Comparison of ENCODE assay signal across 11 mouse cellular contexts in the genomic region with DNA sequence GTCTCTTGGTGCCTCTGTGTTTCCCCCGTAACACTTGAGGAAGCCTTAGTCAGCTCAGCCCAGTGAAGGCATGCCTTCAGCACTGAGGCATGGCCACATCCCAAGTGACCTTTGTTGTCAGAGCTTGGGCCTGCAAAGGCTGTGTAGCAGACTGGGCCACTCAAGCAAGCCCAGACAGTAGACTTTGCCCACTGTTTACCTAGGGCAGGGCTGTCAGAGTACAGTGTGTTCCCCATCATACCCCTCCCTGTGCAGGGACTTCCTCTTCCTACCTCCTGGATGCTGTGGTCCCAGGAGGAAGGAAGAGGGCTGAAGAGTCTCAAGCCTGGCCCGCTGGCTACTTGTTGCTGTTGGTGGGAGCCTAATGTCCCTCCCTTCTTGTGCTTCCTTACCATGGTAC. TPM values are rescaled to one million over a fixed set of nuclear protein-coding genes. Genes with fewer than 3 reads are reported as not detected.
A peak's percentile ranks its signal among the peaks of the same experiment; 100 is the strongest.
DNase-seq lines count a peak whose midpoint lies in the region; ATAC-seq and TF ChIP-seq lines count a peak whose summit lies in the region.
"Had no signal": no experiment of that assay in that cellular context is flagged by ENCODE, and none has a peak within 500 bp of the region (broad histone marks: within the 10 kb centered on the region; RNA-seq: fewer than 3 reads in every experiment).

No protein-coding gene starts in this region.

- no peak for TF ChIP-seq CTCF in intestine, postnatal 0 days (IDR thresholded peaks at IDR 0.05; ENCODE audit: low read depth)

- H3K9me3 ChIP-seq in intestine, postnatal 0 days (ENCODE audit: control insufficient read depth) = no peaks in the 10 kb centered on the region
- H3K9me3 ChIP-seq in liver, embryonic 13.5 days (replicated peaks) = no peaks in the 10 kb centered on the region
- no peaks in the 10 kb centered on the region for H3K9me3 ChIP-seq in forebrain, embryonic 10.5 days
- H3K9me3 ChIP-seq: limb, embryonic 13.5 days had no signal

- peak; percentile 99 for ATAC-seq in intestine, postnatal 0 days
- ATAC-seq in liver, embryonic 13.5 days (ENCODE audit: low read depth) = peak; percentile 68
- peak; percentile 74 for ATAC-seq in monocyte, adult 5-6 weeks (replicated peaks; ENCODE audit: insufficient number of reproducible peaks, low FRiP score, low TSS enrichment, poor library complexity, severe bottlenecking)
- no peak for ATAC-seq in erythroid progenitor cell, adult 5-6 weeks (replicated peaks; ENCODE audit: low FRiP score, poor library complexity, severe bottlenecking)
- ATAC-seq: Patski had no signal

- WGBS in intestine, postnatal 0 days = 42% methylated on average over 2 of the region's 2 CpGs
- WGBS in liver, embryonic 13.5 days (ENCODE audit: insufficient replicate concordance) = 63% methylated on average over 2 of the region's 2 CpGs
- WGBS in forebrain, embryonic 10.5 days = 95% methylated on average over 2 of the region's 2 CpGs

- DNase-seq in gastrocnemius, postnatal 25 days = peak; percentile 43
- DNase-seq in gastrocnemius, adult 18-20 months (ENCODE audit: low spot score) = no peak
- DNase-seq in liver, embryonic 13.5 days = no peak
- no peak for DNase-seq in forebrain, embryonic 10.5 days (ENCODE audit: extremely low spot score, low spot score)
- DNase-seq in left cerebral cortex, postnatal 4 days = no peak

- peak overlapping the region; percentile 82 for H3K27ac ChIP-seq in intestine, postnatal 0 days (ENCODE audit: low read depth, low read length)
- H3K27ac ChIP-seq in liver, embryonic 13.5 days = 0 out of 2 replicates have a peak overlapping the region, but pooled peaks have one; percentile 3
- H3K27ac ChIP-seq in forebrain, embryonic 10.5 days = no peak overlapping the region
- H3K27ac ChIP-seq: limb, embryonic 13.5 days had no signal

- H3K27me3 ChIP-seq in intestine, postnatal 0 days (replicated peaks; ENCODE audit: control insufficient read depth, insufficient read depth, low read length) = no peaks in the 10 kb centered on the region
- H3K27me3 ChIP-seq in liver, embryonic 13.5 days = no peaks in the 10 kb centered on the region
- no peaks in the 10 kb centered on the region for H3K27me3 ChIP-seq in forebrain, embryonic 10.5 days (ENCODE audit: poor library complexity, severe bottlenecking)
- H3K27me3 ChIP-seq: limb, embryonic 13.5 days; Patski had no signal

- peaks cover 7% of the 10 kb centered on the region; the same call in 1 of the 2 replicates for H3K36me3 ChIP-seq in intestine, postnatal 0 days (ENCODE audit: control insufficient read depth, insufficient read depth)
- H3K36me3 ChIP-seq in liver, embryonic 13.5 days = peaks cover 29% of the 10 kb centered on the region
- H3K36me3 ChIP-seq in forebrain, embryonic 10.5 days (replicated peaks) = peaks cover 93% of the 10 kb centered on the region

- intact Hi-C loops in left cerebral cortex, postnatal 4 days (cut with DNase I) = no loop called here

- H3K4me3 ChIP-seq in intestine, postnatal 0 days (ENCODE audit: low read depth, low read length) = no peak overlapping the region
- H3K4me3 ChIP-seq in liver, embryonic 13.5 days (replicated peaks) = no peak overlapping the region
- no peak overlapping the region for H3K4me3 ChIP-seq in forebrain, embryonic 10.5 days
- H3K4me3 ChIP-seq: erythroblast, embryonic 14.5 days; limb, embryonic 13.5 days had no signal

- peaks cover 7% of the 10 kb centered on the region; the same call in 1 of the 2 replicates for H3K4me1 ChIP-seq in intestine, postnatal 0 days (replicated peaks; ENCODE audit: control insufficient read depth, insufficient read depth, low read length)
- peaks cover 10% of the 10 kb centered on the region for H3K4me1 ChIP-seq in liver, embryonic 13.5 days (replicated peaks)
- no peaks in the 10 kb centered on the region for H3K4me1 ChIP-seq in forebrain, embryonic 10.5 days

- no peak overlapping the region for H3K4me2 ChIP-seq in intestine, postnatal 0 days (replicated peaks; ENCODE audit: low read depth)
- no peak overlapping the region for H3K4me2 ChIP-seq in liver, embryonic 13.5 days
- H3K4me2 ChIP-seq: limb, embryonic 13.5 days had no signal

- no peak overlapping the region for H3K9ac ChIP-seq in intestine, postnatal 0 days (ENCODE audit: low read depth, low read length)
- H3K9ac ChIP-seq in liver, embryonic 13.5 days = no peak overlapping the region
- H3K9ac ChIP-seq: limb, embryonic 13.5 days had no signal

RNA-seq across cellular contexts. Expression of a gene that starts 46.3 kb away (rescaled TPM):
- total RNA-seq in gastrocnemius, postnatal 25 days (2021) = 10 to 100 TPM; 29.7 to 43.1 TPM
- 10 to 100 TPM; 41.1 to 44.0 TPM for total RNA-seq in gastrocnemius, adult 18-20 months (2021)
- polyA plus RNA-seq in intestine, postnatal 0 days (2015; fragmentation: Nextera tagmentation; extraction: Ambion mirVana) = 523 and 571 TPM in 2 replicates
- polyA plus RNA-seq in liver, embryonic 13.5 days (2015; fragmentation: Nextera tagmentation; extraction: Ambion mirVana) = 192 and 194 TPM in 2 replicates
- total RNA-seq in monocyte, adult 5-6 weeks (2017) = 314 to 369 TPM (median 315 TPM) in 3 replicates
- 104 and 109 TPM in 2 replicates for polyA plus RNA-seq in forebrain, embryonic 10.5 days (2016; fragmentation: Nextera tagmentation; extraction: Ambion mirVana)
- total RNA-seq in erythroid progenitor cell, adult 5-6 weeks (2015; ENCODE audit: low replicate concordance) = 77.1 and 104 TPM in 2 replicates
- total RNA-seq in erythroid progenitor cell, adult 5-6 weeks (2017; ENCODE audit: low replicate concordance) = 81.9 and 122 TPM in 2 replicates
- total RNA-seq in left cerebral cortex, postnatal 4 days (2021) = 10 to 100 TPM; 29.4 to 31.3 TPM

RNA-seq across cellular contexts. Expression of a gene that starts 54.8 kb away (rescaled TPM):
- 10 to 100 TPM; 49.2 to 82.2 TPM for total RNA-seq in gastrocnemius, postnatal 25 days (2021)
- 100 to 1,000 TPM in 1 of 2 experiments, 10 to 100 TPM in 1; 66.1 to 117 TPM for total RNA-seq in gastrocnemius, adult 18-20 months (2021)
- 18.9 and 19.4 TPM in 2 replicates for polyA plus RNA-seq in intestine, postnatal 0 days (2015; fragmentation: Nextera tagmentation; extraction: Ambion mirVana)
- 22.2 and 27.8 TPM in 2 replicates for polyA plus RNA-seq in liver, embryonic 13.5 days (2015; fragmentation: Nextera tagmentation; extraction: Ambion mirVana)
- total RNA-seq in monocyte, adult 5-6 weeks (2017) = 146 to 413 TPM (median 198 TPM) in 3 replicates
- 22.0 and 24.4 TPM in 2 replicates for polyA plus RNA-seq in forebrain, embryonic 10.5 days (2016; fragmentation: Nextera tagmentation; extraction: Ambion mirVana)
- 156 and 175 TPM in 2 replicates for total RNA-seq in erythroid progenitor cell, adult 5-6 weeks (2015; ENCODE audit: low replicate concordance)
- total RNA-seq in erythroid progenitor cell, adult 5-6 weeks (2017; ENCODE audit: low replicate concordance) = 20.0 and 35.4 TPM in 2 replicates
- 10 to 100 TPM; 17.2 to 18.9 TPM for total RNA-seq in left cerebral cortex, postnatal 4 days (2021)

RNA-seq across cellular contexts. Expression of a gene that starts 55.4 kb away (rescaled TPM):
- 10 to 100 TPM; 52.0 to 61.0 TPM for total RNA-seq in gastrocnemius, postnatal 25 days (2021)
- 10 to 100 TPM; 44.6 to 46.5 TPM for total RNA-seq in gastrocnemius, adult 18-20 months (2021)
- 48.6 TPM in 2 replicates for polyA plus RNA-seq in intestine, postnatal 0 days (2015; fragmentation: Nextera tagmentation; extraction: Ambion mirVana)
- polyA plus RNA-seq in liver, embryonic 13.5 days (2015; fragmentation: Nextera tagmentation; extraction: Ambion mirVana) = 35.2 and 37.0 TPM in 2 replicates
- total RNA-seq in monocyte, adult 5-6 weeks (2017) = 16.0 to 20.2 TPM (median 17.6 TPM) in 3 replicates
- 116 and 127 TPM in 2 replicates for polyA plus RNA-seq in forebrain, embryonic 10.5 days (2016; fragmentation: Nextera tagmentation; extraction: Ambion mirVana)
- 6.7 and 12.6 TPM in 2 replicates for total RNA-seq in erythroid progenitor cell, adult 5-6 weeks (2015; ENCODE audit: low replicate concordance)
- 3.7 and 3.9 TPM in 2 replicates for total RNA-seq in erythroid progenitor cell, adult 5-6 weeks (2017; ENCODE audit: low replicate concordance)
- total RNA-seq in left cerebral cortex, postnatal 4 days (2021) = 100 to 1,000 TPM; 180 to 193 TPM
